Mouse (Mus musculus): ENCODE data around the gene Cplx3. TPM values are rescaled to one million over a fixed set of nuclear protein-coding genes. Genes with fewer than 3 reads are reported as not detected.

Gene Cplx3
- polyA plus RNA-seq, 1 experiment from 2014 or later: 0.18 TPM

GRCm38 (mm10) chr9:57560861-57561710 is 45.0 kb downstream of the Cplx3 start, which contains the start of gene Scamp2:
Scamp2 (plus strand) TSS chr9:57560943.
- peak; percentile 89 for DNase-seq (ENCODE audit: low spot score)

- DNase-seq (ENCODE audit: low spot score): no peak
Measured at GRCm38 (mm10) chr9:57560263-57560662, 45.8 kb downstream of the Cplx3 start.

- DNase-seq (ENCODE audit: low spot score): no peak
Measured at GRCm38 (mm10) chr9:57559568-57559967, 46.5 kb downstream of the Cplx3 start.

GRCm38 (mm10) chr9:57558625-57559024 is 47.5 kb downstream of the Cplx3 start:
- no peak for DNase-seq (ENCODE audit: low spot score)

- no peak for DNase-seq (ENCODE audit: low spot score)
Measured at GRCm38 (mm10) chr9:57557215-57557614, 48.9 kb downstream of the Cplx3 start.

- no peak for DNase-seq (ENCODE audit: low spot score)
Measured at GRCm38 (mm10) chr9:57554753-57555152, 51.3 kb downstream of the Cplx3 start.

- DNase-seq (ENCODE audit: low spot score): no peak
Measured at GRCm38 (mm10) chr9:57553119-57553518, 53.0 kb downstream of the Cplx3 start.

GRCm38 (mm10) chr9:57552139-57552887 is 53.8 kb downstream of the Cplx3 start, which contains the start of gene Mpi:
Mpi (minus strand) TSS chr9:57552763.
- DNase-seq (ENCODE audit: low spot score): peak; percentile 55

GRCm38 (mm10) chr9:57550126-57550862 is 55.8 kb downstream of the Cplx3 start:
- DNase-seq (ENCODE audit: low spot score): no peak

Other genes with a start within 250 kb of the Cplx3 start
- 50.9 and 62.5 TPM in 2 replicates for gene Ppcdc, start 166.2 kb downstream of the Cplx3 start, polyA plus RNA-seq (2015; fragmentation: Nextera tagmentation; extraction: Ambion mirVana)
- gene Scamp5, start 138.2 kb downstream of the Cplx3 start, polyA plus RNA-seq (2015; fragmentation: Nextera tagmentation; extraction: Ambion mirVana): 3.1 and 3.5 TPM in 2 replicates
- 0.60 and 0.85 TPM in 2 replicates for gene Rpp25, start 102.3 kb downstream of the Cplx3 start, polyA plus RNA-seq (2015; fragmentation: Nextera tagmentation; extraction: Ambion mirVana)
- 862 and 907 TPM in 2 replicates for gene Cox5a, start 85.0 kb downstream of the Cplx3 start, polyA plus RNA-seq (2015; fragmentation: Nextera tagmentation; extraction: Ambion mirVana)
- 15.5 and 17.7 TPM in 2 replicates for gene Fam219b, start 68.8 kb downstream of the Cplx3 start, polyA plus RNA-seq (2015; fragmentation: Nextera tagmentation; extraction: Ambion mirVana)
- 20.9 and 21.6 TPM in 2 replicates for gene Mpi, start 53.5 kb downstream of the Cplx3 start, polyA plus RNA-seq (2015; fragmentation: Nextera tagmentation; extraction: Ambion mirVana)
- 58.4 and 65.2 TPM in 2 replicates for gene Scamp2, start 45.3 kb downstream of the Cplx3 start, polyA plus RNA-seq (2015; fragmentation: Nextera tagmentation; extraction: Ambion mirVana)
- 11.1 and 13.9 TPM in 2 replicates for gene Ulk3, start 16.8 kb downstream of the Cplx3 start, polyA plus RNA-seq (2015; fragmentation: Nextera tagmentation; extraction: Ambion mirVana)
- gene Lman1l, start 14.5 kb upstream of the Cplx3 start, polyA plus RNA-seq (2015; fragmentation: Nextera tagmentation; extraction: Ambion mirVana): 0.16 TPM in 1 of 2 replicates, not detected in the other
- gene Csk, start 47.4 kb upstream of the Cplx3 start, polyA plus RNA-seq (2015; fragmentation: Nextera tagmentation; extraction: Ambion mirVana): 94.7 and 98.5 TPM in 2 replicates
- 0.37 and 1.1 TPM in 2 replicates for gene Cyp1a2, start 77.4 kb upstream of the Cplx3 start, polyA plus RNA-seq (2015; fragmentation: Nextera tagmentation; extraction: Ambion mirVana)
- gene Cyp1a1, start 81.6 kb upstream of the Cplx3 start, polyA plus RNA-seq (2015; fragmentation: Nextera tagmentation; extraction: Ambion mirVana): 0.05 and 0.08 TPM in 2 replicates
- 38.2 and 39.4 TPM in 2 replicates for gene Edc3, start 102.3 kb upstream of the Cplx3 start, polyA plus RNA-seq (2015; fragmentation: Nextera tagmentation; extraction: Ambion mirVana)
- gene Clk3, start 159.6 kb upstream of the Cplx3 start, polyA plus RNA-seq (2015; fragmentation: Nextera tagmentation; extraction: Ambion mirVana): 211 and 221 TPM in 2 replicates
- 26.2 and 27.3 TPM in 2 replicates for gene Arid3b, start 230.5 kb upstream of the Cplx3 start, polyA plus RNA-seq (2015; fragmentation: Nextera tagmentation; extraction: Ambion mirVana)